Mouse (Mus musculus): ENCODE measurements at regions not wholly inside any gene's neighbourhood (a gene's known extent, or its start where the extent isn't known, plus 50 kb on each side); places are given as distances from the start of the nearest gene placed in this dataset.
"Not testable (repeated sequence)": the region's sequence is repeated elsewhere in the genome, so short reads cannot be mapped to it uniquely, and the experiment has no call there.

- DNase-seq (ENCODE audit: inconsistent ontology term): no peak
Measured at GRCm38 (mm10) chr17:76703823-76704222, 1152.1 kb upstream of the Fam98a start.

- DNase-seq (ENCODE audit: inconsistent ontology term): no peak
Measured at GRCm38 (mm10) chr17:76696219-76696618, 1144.5 kb upstream of the Fam98a start.

DNA sequence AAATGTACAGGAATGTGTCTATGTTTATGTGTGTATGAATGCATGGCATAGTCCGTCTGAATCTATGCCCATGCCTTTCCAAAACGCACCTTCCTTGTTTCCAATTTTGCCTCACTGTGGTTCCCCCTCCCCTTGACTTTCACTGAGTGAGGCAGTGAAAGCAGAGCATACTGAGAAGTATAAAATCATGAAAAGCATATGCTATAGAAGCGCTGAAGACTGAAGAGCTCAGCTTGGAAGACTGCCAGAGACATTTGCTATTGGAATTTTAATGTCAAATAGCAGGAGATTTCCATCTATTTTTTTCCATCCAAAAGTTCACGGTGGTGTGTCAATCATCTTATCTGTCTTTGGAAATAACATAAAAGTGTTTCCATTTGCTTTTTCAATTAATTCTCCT is 1106.3 kb upstream of the Fam98a start:
- DNase-seq (ENCODE audit: inconsistent ontology term): no peak

GRCm38 (mm10) chr17:76625976-76626375 is 1074.2 kb upstream of the Fam98a start:
- DNase-seq (ENCODE audit: inconsistent ontology term): no peak

- DNase-seq (ENCODE audit: inconsistent ontology term): no peak
Measured at GRCm38 (mm10) chr17:76605237-76605636, 1053.5 kb upstream of the Fam98a start.

DNA sequence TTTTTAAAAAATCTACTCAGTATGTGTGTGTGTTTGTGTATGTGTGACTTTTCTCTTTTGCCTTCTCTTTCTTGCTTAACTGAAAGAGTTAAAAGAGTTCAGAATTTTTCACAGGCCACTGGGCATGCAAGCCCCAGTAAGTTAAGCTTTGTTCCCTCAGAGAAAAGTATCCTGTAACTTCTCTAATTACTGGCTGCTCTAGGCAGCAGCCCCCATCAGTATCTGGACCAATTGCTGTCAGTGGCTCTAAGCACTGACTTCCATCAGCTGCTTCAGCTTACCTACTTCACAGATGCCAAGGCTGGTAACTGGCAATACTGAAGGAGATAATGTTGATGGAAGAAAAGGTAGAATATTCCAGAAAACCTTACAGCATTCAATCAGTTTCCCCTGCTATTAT is 1026.6 kb upstream of the Fam98a start:
- no peak for DNase-seq (ENCODE audit: inconsistent ontology term)

DNA sequence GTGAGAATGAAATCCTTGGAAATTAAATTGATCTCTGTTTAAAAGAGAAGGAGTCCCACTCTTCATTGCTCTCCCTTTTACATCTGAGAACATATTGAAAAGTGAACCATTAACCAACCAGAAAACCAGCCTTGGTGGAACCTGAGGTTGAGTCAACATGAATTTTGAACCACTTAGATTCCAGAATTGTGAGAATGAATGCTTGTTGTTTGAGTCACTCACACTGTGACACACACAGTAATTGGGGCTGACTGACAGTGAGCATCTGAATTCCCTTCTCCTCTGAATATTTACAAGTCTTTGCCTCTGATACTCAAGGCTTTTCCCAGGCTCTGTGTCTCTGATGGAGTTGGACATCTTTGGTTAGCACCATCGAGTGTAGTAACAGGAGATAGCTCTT is 1008.0 kb upstream of the Fam98a start:
- peak; percentile 77 for DNase-seq (ENCODE audit: inconsistent ontology term)

DNA sequence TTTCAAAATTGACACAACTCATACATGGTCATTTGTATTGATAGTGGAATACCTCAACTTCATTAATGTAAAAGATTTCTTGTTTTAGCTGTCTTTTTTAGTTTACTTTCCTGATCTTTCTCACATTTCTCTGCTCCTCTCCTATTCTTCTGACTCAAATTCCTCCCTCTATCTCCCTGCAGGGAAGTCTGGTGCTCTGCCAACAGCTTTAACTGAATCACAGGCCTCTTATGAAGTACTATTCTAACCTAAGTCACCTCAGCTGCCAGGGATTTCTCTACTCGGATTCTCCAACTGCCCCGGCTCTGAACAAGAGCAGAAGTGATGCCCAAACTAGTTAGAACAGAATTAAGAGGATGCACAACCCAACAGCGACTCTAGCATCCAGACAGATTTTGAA is 993.8 kb upstream of the Fam98a start:
- peak; percentile 65 for DNase-seq (ENCODE audit: inconsistent ontology term)

DNA sequence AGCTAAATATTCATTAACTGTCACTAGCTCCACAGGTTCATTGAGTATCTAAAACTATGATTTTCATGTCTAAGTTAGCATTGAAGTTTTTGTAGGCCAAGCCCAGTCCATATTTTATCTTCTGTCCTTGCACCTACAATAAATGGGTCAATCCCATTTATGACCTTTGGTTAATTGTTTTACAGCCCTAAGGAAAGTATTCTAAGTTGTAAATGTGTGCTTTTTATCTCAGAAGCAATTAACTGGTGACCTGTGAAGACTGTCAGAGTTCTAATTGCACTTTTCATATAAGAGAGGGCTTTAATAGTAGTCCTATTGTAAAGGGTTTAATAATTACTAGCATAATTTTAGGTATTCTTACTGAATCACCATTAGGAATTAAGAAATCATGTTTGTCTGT is 984.0 kb upstream of the Fam98a start:
- DNase-seq (ENCODE audit: inconsistent ontology term): no peak

DNA sequence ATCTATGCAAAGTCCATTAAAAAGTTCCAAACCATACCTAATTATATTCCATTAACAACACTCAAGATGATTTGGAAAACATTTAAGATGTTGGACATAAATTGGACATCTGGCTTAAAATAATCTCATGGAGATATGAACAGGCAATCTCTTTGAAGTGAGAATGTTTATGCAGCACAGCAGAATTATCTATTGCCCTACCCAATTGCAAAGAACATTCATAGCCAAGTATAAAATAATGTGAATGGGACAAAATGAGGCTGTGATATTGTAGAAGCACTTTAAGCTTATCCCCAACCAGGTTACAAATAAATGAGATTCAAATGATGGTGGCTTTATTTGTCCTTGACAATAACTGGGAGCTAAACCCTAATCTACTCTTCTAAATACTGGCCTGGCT is 950.0 kb upstream of the Fam98a start:
- DNase-seq (ENCODE audit: inconsistent ontology term): no peak

- DNase-seq (ENCODE audit: inconsistent ontology term): no peak
Measured at GRCm38 (mm10) chr17:76500446-76500845, 948.7 kb upstream of the Fam98a start.

DNA sequence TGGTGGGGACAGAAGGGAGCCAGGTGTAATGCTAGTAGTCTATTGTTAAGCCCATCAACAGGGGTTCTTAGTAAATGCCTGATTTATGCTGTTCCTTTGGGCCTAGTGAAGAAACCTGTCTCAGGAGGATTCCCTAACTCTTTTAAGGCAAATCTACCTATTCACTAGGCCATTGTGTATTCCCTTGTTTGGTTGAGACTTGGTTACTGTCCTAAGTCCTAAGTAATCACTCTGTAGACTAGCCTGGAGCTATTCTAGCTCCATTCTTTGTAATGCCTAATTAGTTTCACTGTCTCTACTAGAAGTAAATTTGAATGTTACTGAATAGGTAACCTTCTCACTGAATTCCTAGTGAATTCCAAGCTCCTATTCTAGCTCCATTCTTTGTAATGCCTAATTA is 948.2 kb upstream of the Fam98a start:
- DNase-seq (ENCODE audit: inconsistent ontology term): not testable (repeated sequence)

DNA sequence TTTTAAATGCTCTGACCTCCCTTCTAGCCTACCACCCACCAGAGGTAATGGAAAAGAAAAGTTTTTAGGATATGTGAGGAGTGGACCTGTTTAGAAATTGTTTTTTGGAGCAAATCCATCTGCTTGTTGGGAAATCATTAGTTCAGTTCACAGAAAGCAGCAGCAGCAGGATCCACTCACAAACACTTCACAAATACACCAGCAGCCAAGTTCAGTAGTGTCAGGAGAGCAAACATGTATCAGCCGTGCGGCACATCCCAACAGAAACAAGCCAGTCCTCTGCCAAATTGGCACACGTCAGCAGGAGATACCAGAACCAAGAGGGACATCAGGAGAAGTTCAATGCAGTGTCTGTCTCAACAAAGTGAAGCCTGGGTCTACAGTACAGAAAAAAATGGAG is 935.6 kb upstream of the Fam98a start:
- DNase-seq (ENCODE audit: inconsistent ontology term): no peak

GRCm38 (mm10) chr17:76484130-76484529 is 932.4 kb upstream of the Fam98a start:
- DNase-seq (ENCODE audit: inconsistent ontology term): no peak

DNA sequence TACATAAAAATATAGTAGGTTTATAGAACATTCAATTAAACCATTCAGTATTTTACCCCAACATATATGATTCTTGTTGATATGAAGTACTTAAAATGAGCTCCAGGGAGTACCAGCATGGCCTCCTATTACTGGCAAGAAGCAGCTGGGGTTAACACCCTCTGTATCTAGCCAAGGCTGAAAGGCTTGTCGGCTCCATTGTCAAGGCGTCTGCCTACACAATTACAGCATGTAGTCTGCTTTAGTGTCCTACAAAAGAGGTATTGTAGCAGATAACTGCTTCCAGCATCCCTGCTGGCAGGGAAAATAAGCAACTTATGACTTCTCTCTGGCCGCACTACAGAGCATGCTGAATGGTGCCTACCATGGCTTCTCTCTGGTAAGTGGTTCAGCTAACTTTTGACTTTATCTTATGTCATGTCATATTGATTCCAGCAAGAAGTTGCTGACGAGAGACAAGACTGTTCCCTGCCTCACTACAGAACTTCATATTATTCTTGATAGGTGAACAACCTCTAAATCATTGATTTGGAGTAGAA is 899.6 kb upstream of the Fam98a start:
- DNase-seq (ENCODE audit: inconsistent ontology term): peak; percentile 54
